Mouse (Mus musculus) thymus, adult 2 months (tissue): ENCODE data around the gene Gnpat. TPM values are rescaled to one million over a fixed set of nuclear protein-coding genes. Genes with fewer than 3 reads are reported as not detected.

Experiments used
- DNase-seq: peaks from one replicate; pipeline ENCODE4 v3.0.0; 2021
- H3K27ac ChIP-seq: fragments of 200-500 bp; 2 replicates; pipeline ENCODE4 v1.5.1; 2012; ENCODE audit warnings: low read length, control low read depth; ENCODE audit not compliant: control insufficient read depth, insufficient read depth
- H3K27me3 ChIP-seq: fragments of 200-500 bp; 2 replicates; pipeline ENCODE4 v1.6.1; 2012; ENCODE audit warnings: mild to moderate bottlenecking, low read length, moderate library complexity, mixed read lengths; ENCODE audit not compliant: control insufficient read depth, insufficient read depth
- H3K36me3 ChIP-seq: fragments of 200-500 bp; 2 replicates; pipeline ENCODE4 v1.6.1; 2012; ENCODE audit warnings: mild to moderate bottlenecking, low read length, moderate library complexity; ENCODE audit not compliant: control insufficient read depth, insufficient read depth
- H3K4me1 ChIP-seq: fragments of 200-500 bp; replicated peaks from 2 replicates; pipeline ENCODE4 v1.6.1; 2012; ENCODE audit warnings: low read length; ENCODE audit not compliant: control insufficient read depth, insufficient read depth
- H3K4me3 ChIP-seq: fragments of 200-500 bp; 2 replicates; pipeline ENCODE4 v1.5.1; 2012; ENCODE audit warnings: mild to moderate bottlenecking, low read length, control low read depth, moderate library complexity; ENCODE audit not compliant: control insufficient read depth, insufficient read depth
- CTCF ChIP-seq: fragments of 200-500 bp; IDR thresholded peaks from 2 replicates; pipeline ENCODE4 v1.5.1; 2012; ENCODE audit warnings: mild to moderate bottlenecking, control low read depth, low read length, moderate library complexity, borderline replicate concordance; ENCODE audit not compliant: control insufficient read depth, poor library complexity, insufficient read depth; ENCODE audit errors: extremely low read depth
- POLR2A ChIP-seq: fragments of 200-500 bp; IDR thresholded peaks from 2 replicates; pipeline ENCODE4 v1.6.1; 2012; ENCODE audit warnings: mild to moderate bottlenecking, low read length, control low read depth, moderate library complexity; ENCODE audit not compliant: control insufficient read depth, poor library complexity, insufficient read depth; ENCODE audit errors: extremely low read depth
- WGBS: fragments of 180-500 bp; shearing (Covaris S2); methylation state at CpG from one replicate; pipeline ENCODE4 v1.1.7; 2018; 5-methylcytosine and 5-hydroxymethylcytosine counted together
- polyA plus RNA-seq: library from polyadenylated mRNA; depleted of rRNA; stranded (reverse); fragments of >200 nt; gene quantifications from 2 replicates; pipeline ENCODE4 v1.2.3, GENCODE M21; 2012

Gnpat gene
- polyA plus RNA-seq, 1 experiment = 72.3 TPM

- TF ChIP-seq POLR2A (no peak), CTCF (no peak)
- DNase-seq = no peak
- Histone ChIP-seq H3K36me3 (peaks cover 62% of the 10 kb centered on the region), H3K27me3 (no peaks in the 10 kb centered on the region), H3K4me3 (no peak overlapping the region), H3K27ac (no peak overlapping the region), H3K4me1 (no peaks in the 10 kb centered on the region)
- 89% methylated on average over 10 of the region's 10 CpGs for WGBS
Measured at GRCm38 (mm10) chr8:124910349-124910748, 47.5 kb downstream of the Gnpat start.

- H3K36me3 ChIP-seq = peaks cover 45% of the 10 kb centered on the region
- H3K27ac ChIP-seq = no peak overlapping the region
- 87% methylated on average over 17 of the region's 17 CpGs for WGBS
- no peaks in the 10 kb centered on the region for H3K4me1 ChIP-seq
- H3K4me3 ChIP-seq = no peak overlapping the region
- H3K27me3 ChIP-seq = no peaks in the 10 kb centered on the region
- TF ChIP-seq CTCF (no peak), POLR2A (no peak)
- DNase-seq = no peak
Measured at GRCm38 (mm10) chr8:124911938-124912872, 49.4 kb downstream of the Gnpat start.

GRCm38 (mm10) chr8:124914061-124914460 is 51.2 kb downstream of the Gnpat start:
- Histone ChIP-seq H3K27me3 (no peaks in the 10 kb centered on the region), H3K4me1 (no peaks in the 10 kb centered on the region), H3K27ac (no peak overlapping the region), H3K36me3 (peaks cover 29% of the 10 kb centered on the region), H3K4me3 (no peak overlapping the region)
- TF ChIP-seq CTCF (no peak), POLR2A (no peak)
- 100% methylated on average over 5 of the region's 5 CpGs for WGBS
- no peak for DNase-seq

GRCm38 (mm10) chr8:124917741-124918484 is 55.1 kb downstream of the Gnpat start:
- no peak for TF ChIP-seq POLR2A
- no peak for TF ChIP-seq CTCF
- no peak for DNase-seq
- Histone ChIP-seq H3K4me1 (peaks cover 13% of the 10 kb centered on the region), H3K36me3 (peaks cover 10% of the 10 kb centered on the region), H3K4me3 (no peak overlapping the region), H3K27ac (no peak overlapping the region), H3K27me3 (no peaks in the 10 kb centered on the region)
- 93% methylated on average over 18 of the region's 18 CpGs for WGBS

- Histone ChIP-seq H3K4me1 (peaks cover 32% of the 10 kb centered on the region), H3K36me3 (no peaks in the 10 kb centered on the region), H3K27me3 (no peaks in the 10 kb centered on the region), H3K27ac (no peak overlapping the region), H3K4me3 (no peak overlapping the region)
- TF ChIP-seq POLR2A (no peak), CTCF (no peak)
- 25% methylated on average over 18 of the region's 18 CpGs for WGBS
- DNase-seq = no peak
Measured at GRCm38 (mm10) chr8:124921369-124922279, 58.8 kb downstream of the Gnpat start.

GRCm38 (mm10) chr8:124922490-124923089 is 59.8 kb downstream of the Gnpat start:
- H3K27ac ChIP-seq = no peak overlapping the region
- DNase-seq = no peak
- peaks cover 40% of the 10 kb centered on the region for H3K4me1 ChIP-seq
- TF ChIP-seq CTCF = no peak
- no peak overlapping the region for H3K4me3 ChIP-seq
- 69% methylated on average over 11 of the region's 11 CpGs for WGBS
- no peaks in the 10 kb centered on the region for H3K27me3 ChIP-seq
- no peaks in the 10 kb centered on the region for H3K36me3 ChIP-seq
